Mouse (Mus musculus) olfactory bulb, adult 2 months (tissue): Measurements from ENCODE around the gene Zfp106. TPM values are rescaled to one million over a fixed set of nuclear protein-coding genes. Genes with fewer than 3 reads are reported as not detected.
"Not testable (repeated sequence)": the region's sequence is repeated elsewhere in the genome, so short reads cannot be mapped to it uniquely, and the experiment has no call there.

ENCODE experiments used
- H3K27ac ChIP-seq: fragments of 200-500 bp; 2 replicates; pipeline ENCODE4 v1.5.1; 2012; ENCODE audit warnings: low read depth, low read length; ENCODE audit not compliant: insufficient read depth
- H3K4me1 ChIP-seq: fragments of 200-500 bp; 2 replicates; pipeline ENCODE4 v1.6.1; 2012; ENCODE audit warnings: low read length; ENCODE audit not compliant: control insufficient read depth, insufficient read depth
- H3K4me3 ChIP-seq: fragments of 200-500 bp; 2 replicates; pipeline ENCODE4 v1.5.1; 2012; ENCODE audit warnings: mild to moderate bottlenecking, low read depth, low read length, moderate library complexity; ENCODE audit not compliant: insufficient read depth
- CTCF ChIP-seq: fragments of 200-500 bp; IDR thresholded peaks from 2 replicates; pipeline ENCODE4 v1.5.1; 2012; ENCODE audit warnings: low read depth, mild to moderate bottlenecking, low read length, moderate library complexity; ENCODE audit not compliant: insufficient read depth
- POLR2A ChIP-seq: fragments of 200-500 bp; IDR thresholded peaks from 2 replicates; pipeline ENCODE4 v1.6.1; 2012; ENCODE audit warnings: mild to moderate bottlenecking, low read depth, low read length, moderate library complexity; ENCODE audit not compliant: insufficient read depth
- WGBS: fragments of 180-500 bp; shearing (Covaris S2); methylation state at CpG from one replicate; pipeline ENCODE4 v1.1.7; 2018; 5-methylcytosine and 5-hydroxymethylcytosine counted together
- polyA plus RNA-seq: library from polyadenylated mRNA; stranded (reverse); fragments of >200 nt; gene quantifications from 2 replicates; pipeline ENCODE4 v1.2.4, GENCODE M21; 2012; ENCODE audit warnings: low replicate concordance; ENCODE audit not compliant: missing spikeins, insufficient read depth, insufficient read length

Gene Zfp106
- polyA plus RNA-seq, 1 experiment = 420 TPM

GRCm38 (mm10) chr2:120577799-120578198, 14.2 kb upstream of the Zfp106 start:
- 67% methylated on average over 4 of the region's 4 CpGs for WGBS
- TF ChIP-seq CTCF (no peak), POLR2A (no peak)
- no peak overlapping the region for H3K27ac ChIP-seq
- no peaks in the 10 kb centered on the region for H3K4me1 ChIP-seq
- no peak overlapping the region for H3K4me3 ChIP-seq

GRCm38 (mm10) chr2:120575978-120576377, 12.3 kb upstream of the Zfp106 start:
- no peak overlapping the region for H3K27ac ChIP-seq
- WGBS = 83% methylated on average over 2 of the region's 2 CpGs
- no peak for TF ChIP-seq CTCF
- no peak for TF ChIP-seq POLR2A
- no peaks in the 10 kb centered on the region for H3K4me1 ChIP-seq
- H3K4me3 ChIP-seq = no peak overlapping the region

- TF ChIP-seq CTCF (no peak), POLR2A (no peak)
- Histone ChIP-seq H3K4me1 (no peaks in the 10 kb centered on the region), H3K27ac (no peak overlapping the region), H3K4me3 (no peak overlapping the region)
- WGBS = 78% methylated on average over 3 of the region's 3 CpGs
These were observed 11.5 kb upstream of the Zfp106 start for GRCm38 (mm10) chr2:120575121-120575520.

- H3K4me1 ChIP-seq, H3K27ac ChIP-seq, H3K4me3 ChIP-seq: not testable (repeated sequence)
- 96% methylated on average over 3 of the region's 3 CpGs for WGBS
These were observed 8.5 kb upstream of the Zfp106 start for GRCm38 (mm10) chr2:120572161-120572560.

- whole genome bisulfite sequencing = 94% methylated on average over 3 of the region's 3 CpGs
These were observed 7.4 kb upstream of the Zfp106 start for GRCm38 (mm10) chr2:120571081-120571480.

GRCm38 (mm10) chr2:120567798-120568320, 4.2 kb upstream of the Zfp106 start:
- Histone ChIP-seq H3K27ac (peak overlapping the region; percentile 27; the same call in 1 of the 2 replicates), H3K4me1 (no peaks in the 10 kb centered on the region), H3K4me3 (peak overlapping the region; percentile 84)
- WGBS = under 1% methylated on average over 22 of the region's 22 CpGs
- no peak for TF ChIP-seq POLR2A
- no peak for TF ChIP-seq CTCF

More at GRCm38 (mm10) chr2:120571081-120571480, 7.4 kb upstream of the Zfp106 start:
- Histone ChIP-seq H3K4me3 (no peak overlapping the region), H3K4me1 (no peaks in the 10 kb centered on the region), H3K27ac (no peak overlapping the region)
- TF ChIP-seq POLR2A (no peak), CTCF (no peak)

- TF ChIP-seq CTCF = no peak
- peak; percentile 91 for TF ChIP-seq POLR2A
- Histone ChIP-seq H3K4me3 (peak within 1 kb of the TSS; percentile 84), H3K27ac (peak within 1 kb of the TSS; percentile 27), H3K4me1 (no peaks in the 10 kb centered on the region; the same call in 1 of the 2 replicates)
- WGBS = under 1% methylated on average over 42 of the region's 42 CpGs
These were observed 3.5 kb upstream of the Zfp106 start, which contains the start of gene Snap23 for GRCm38 (mm10) chr2:120566886-120567797. Gene Snap23 (plus strand): TSS chr2:120567671.

- no peak for TF ChIP-seq POLR2A
- no peak for TF ChIP-seq CTCF
- H3K4me1 ChIP-seq = no peaks in the 10 kb centered on the region; the same call in 1 of the 2 replicates
- H3K4me3 ChIP-seq = no peak overlapping the region
- no peak overlapping the region for H3K27ac ChIP-seq
- WGBS = 90% methylated on average over 2 of the region's 2 CpGs
These were observed 1.7 kb upstream of the Zfp106 start for GRCm38 (mm10) chr2:120565363-120565762.

GRCm38 (mm10) chr2:120564548-120565188, 1.0 kb upstream of the Zfp106 start:
- not testable (repeated sequence) for H3K4me3 ChIP-seq, H3K27ac ChIP-seq, H3K4me1 ChIP-seq
- WGBS = 94% methylated on average over 4 of the region's 4 CpGs
